Comparison of ENCODE assay signal across 33 mouse cellular contexts in genomic region chr6:35147726-35148422, GRCm38 (mm10). TPM values are rescaled to one million over a fixed set of nuclear protein-coding genes. Genes with fewer than 3 reads are reported as not detected.
DNase-seq lines count a peak whose midpoint lies in the region; ATAC-seq and TF ChIP-seq lines count a peak whose summit lies in the region.
"Had no signal": no experiment of that assay in that cellular context is flagged by ENCODE, and none has a peak within 500 bp of the region (broad histone marks: within the 10 kb centered on the region; RNA-seq: fewer than 3 reads in every experiment).

No protein-coding gene starts in this region.

- no peak overlapping the region for H3K4me3 ChIP-seq in MEL (ENCODE audit: control insufficient read depth in 1 of 2, insufficient read depth in 1 of 2, low read depth in 2 of 2, low read length in 2 of 2)
- H3K4me3 ChIP-seq: embryonic facial prominence, embryonic 10.5 days; embryonic facial prominence, embryonic 13.5 days; erythroblast, embryonic 14.5 days; forebrain, embryonic 10.5 days; forebrain, embryonic 13.5 days; gastrocnemius, adult 2 months; heart, embryonic 12.5 days; heart, embryonic 15.5 days; hindbrain, embryonic 10.5 days; hindbrain, embryonic 13.5 days had no signal

- TF ChIP-seq POLR2A in MEL (IDR thresholded peaks at IDR 0.05; ENCODE audit: control insufficient read depth in 1 of 2, insufficient read depth in 1 of 2, low read depth in 1 of 2, low read length in 2 of 2, poor library complexity in 1 of 2): no peak

- H3K4me1 ChIP-seq in MEL (ENCODE audit: control insufficient read depth in 1 of 2, insufficient read depth in 2 of 2, low read length in 2 of 2): peaks cover 0 to 6% of the 10 kb centered on the region in 2 experiments; a peak in 1 of 4 replicates
- H3K4me1 ChIP-seq: embryonic facial prominence, embryonic 10.5 days; embryonic facial prominence, embryonic 13.5 days; forebrain, embryonic 10.5 days; forebrain, embryonic 13.5 days; heart, embryonic 12.5 days; heart, embryonic 15.5 days; hindbrain, embryonic 10.5 days; hindbrain, embryonic 13.5 days had no signal

- TF ChIP-seq EP300 in MEL (IDR thresholded peaks at IDR 0.05; ENCODE audit: low read depth in 1 of 2, low read length in 2 of 2): no peak

- peak; percentile 82 for ATAC-seq in granulocyte monocyte progenitor cell, adult 5-6 weeks (replicated peaks; ENCODE audit: poor library complexity, severe bottlenecking)
- peak; percentile 55; the same call in 1 of the 2 replicates for ATAC-seq in megakaryocyte progenitor cell, adult 5-6 weeks (replicated peaks; ENCODE audit: poor library complexity)
- no peak for ATAC-seq in erythroid progenitor cell, adult 5-6 weeks (replicated peaks; ENCODE audit: low FRiP score, poor library complexity, severe bottlenecking)
- ATAC-seq: CD4-positive, CD25-positive, alpha-beta regulatory T cell, adult 4 months; forebrain, embryonic 13.5 days; forebrain, embryonic 16.5 days; hindbrain, embryonic 16.5 days; Patski had no signal

- H3K9ac ChIP-seq in MEL (ENCODE audit: control insufficient read depth, low read depth, low read length, poor library complexity, severe bottlenecking): no peak overlapping the region
- H3K9ac ChIP-seq: embryonic facial prominence, embryonic 13.5 days; forebrain, embryonic 13.5 days; heart, embryonic 12.5 days; heart, embryonic 15.5 days; hindbrain, embryonic 13.5 days had no signal

- H3K9me3 ChIP-seq in MEL (replicated peaks; ENCODE audit: insufficient read depth, low read length): no peaks in the 10 kb centered on the region
- H3K9me3 ChIP-seq: forebrain, embryonic 13.5 days; hindbrain, embryonic 13.5 days had no signal

- H3K36me3 ChIP-seq in MEL (ENCODE audit: control insufficient read depth in 1 of 2, insufficient read depth in 2 of 2, low read length in 2 of 2): no peaks in the 10 kb centered on the region
- H3K36me3 ChIP-seq: embryonic facial prominence, embryonic 10.5 days; embryonic facial prominence, embryonic 13.5 days; forebrain, embryonic 10.5 days; heart, embryonic 12.5 days; heart, embryonic 15.5 days; hindbrain, embryonic 10.5 days; hindbrain, embryonic 13.5 days had no signal

- intact Hi-C loops in left cerebral cortex, postnatal 25 days (cut with DNase I): no loop called here
- intact Hi-C loops in left cerebral cortex, postnatal 14 days (cut with DNase I): no loop called here

- no peak for TF ChIP-seq RAD21 in MEL (IDR thresholded peaks at IDR 0.05; ENCODE audit: low read depth, low read length)

- TF ChIP-seq CTCF in MEL (IDR thresholded peaks at IDR 0.05 in 2 of 3, conservative IDR thresholded peaks at IDR 0.05 in 1 of 3; ENCODE audit: control insufficient read depth in 1 of 3, insufficient read depth in 1 of 3, low read depth in 2 of 3, low read length in 3 of 3, poor library complexity in 1 of 3, severe bottlenecking in 1 of 3): no peak

- no peaks in the 10 kb centered on the region for H3K27me3 ChIP-seq in MEL (ENCODE audit: control insufficient read depth in 1 of 2, insufficient read depth in 2 of 2, low read length in 2 of 2)
- H3K27me3 ChIP-seq: embryonic facial prominence, embryonic 13.5 days; forebrain, embryonic 13.5 days; heart, embryonic 12.5 days; heart, embryonic 15.5 days; hindbrain, embryonic 13.5 days had no signal

- no peak overlapping the region for H3K27ac ChIP-seq in MEL (ENCODE audit: control insufficient read depth, low read depth, low read length)
- H3K27ac ChIP-seq: embryonic facial prominence, embryonic 10.5 days; embryonic facial prominence, embryonic 13.5 days; forebrain, embryonic 10.5 days; forebrain, embryonic 13.5 days; gastrocnemius, adult 2 months; heart, embryonic 15.5 days; hindbrain, embryonic 10.5 days; hindbrain, embryonic 13.5 days had no signal

- DNase-seq in 416B (ENCODE audit: low read depth) (peak; percentile 47), MEL (ENCODE audit: low read depth, low spot score) (no peak)
- no peak for DNase-seq in left cerebral cortex, postnatal 25 days (ENCODE audit: low spot score in 2 of 2)
- DNase-seq in left cerebral cortex, postnatal 14 days (ENCODE audit: low spot score in 2 of 2): no peak
- no peak for DNase-seq in thymus, postnatal 0 days (ENCODE audit: low spot score)
- DNase-seq: adrenal gland, postnatal 10 days; adrenal gland, postnatal 36 days; cerebellum, adult 11 months; cerebellum, adult 2 months; cerebellum, adult 9-11 months; cerebellum, postnatal 25 days; embryo, embryonic 11 days; gastrocnemius, adult 2 months; gastrocnemius, postnatal 14 days; heart, adult 18-20 months; heart, postnatal 10 days; heart, postnatal 36 days had no signal

- H3K79me2 ChIP-seq in MEL (ENCODE audit: control insufficient read depth, insufficient read depth, low read length, poor library complexity): no peaks in the 10 kb centered on the region

TF ChIP-seq in MEL, 35 proteins besides CTCF, POLR2A, EP300 and RAD21:
- TF ChIP-seq TBP (IDR thresholded peaks at IDR 0.05; ENCODE audit: low read depth, low read length) (peak; percentile 90), E2F4 (IDR thresholded peaks at IDR 0.05; ENCODE audit: borderline replicate concordance, low read depth, low read length) (no peak)

RNA-seq across cellular contexts. Expression of gene Cnot4, which starts 14.3 kb away (rescaled TPM):
- total RNA-seq in MEL (2012; rRNA removed): 6.0 and 6.2 TPM in 2 replicates
- 10 to 100 TPM; 13.6 to 41.9 TPM for polyA plus RNA-seq in MEL (2012; ENCODE audit: insufficient read depth in 1 of 2, insufficient read length in 2 of 2, low read depth in 1 of 2, low replicate concordance in 2 of 2, missing spikeins in 1 of 2)
- 52.4 and 56.4 TPM in 2 replicates for total RNA-seq in granulocyte monocyte progenitor cell, adult 5-6 weeks (2014; fragmentation: Nextera tagmentation)
- total RNA-seq in granulocyte monocyte progenitor cell, adult 5-6 weeks (2017): 23.3 and 25.3 TPM in 2 replicates
- total RNA-seq in megakaryocyte progenitor cell, adult 5-6 weeks (2015): 56.9 and 59.5 TPM in 2 replicates
- 24.7 and 28.9 TPM in 2 replicates for total RNA-seq in megakaryocyte progenitor cell, adult 5-6 weeks (2017)
- 10 to 100 TPM; 39.4 to 43.7 TPM for total RNA-seq in left cerebral cortex, postnatal 25 days (2021)
- 42.8 and 80.4 TPM in 2 replicates for total RNA-seq in erythroid progenitor cell, adult 5-6 weeks (2015; ENCODE audit: low replicate concordance)
- 55.2 and 57.6 TPM in 2 replicates for total RNA-seq in erythroid progenitor cell, adult 5-6 weeks (2017; ENCODE audit: low replicate concordance)
- 10 to 100 TPM; 36.0 to 38.4 TPM for total RNA-seq in left cerebral cortex, postnatal 14 days (2021)
- polyA plus RNA-seq in thymus, postnatal 0 days (2015; fragmentation: Nextera tagmentation; extraction: Ambion mirVana): 30.4 and 30.6 TPM in 2 replicates

RNA-seq across cellular contexts. Expression of gene Nup205, which starts 29.3 kb away (rescaled TPM):
- 82.9 and 89.6 TPM in 2 replicates for total RNA-seq in MEL (2012; rRNA removed)
- 10 to 100 TPM; 32.1 to 89.3 TPM for polyA plus RNA-seq in MEL (2012; ENCODE audit: insufficient read depth in 1 of 2, insufficient read length in 2 of 2, low read depth in 1 of 2, low replicate concordance in 2 of 2, missing spikeins in 1 of 2)
- total RNA-seq in granulocyte monocyte progenitor cell, adult 5-6 weeks (2014; fragmentation: Nextera tagmentation): 72.3 and 75.2 TPM in 2 replicates
- total RNA-seq in granulocyte monocyte progenitor cell, adult 5-6 weeks (2017): 85.3 and 94.7 TPM in 2 replicates
- total RNA-seq in megakaryocyte progenitor cell, adult 5-6 weeks (2015): 83.1 and 87.1 TPM in 2 replicates
- 69.6 and 86.9 TPM in 2 replicates for total RNA-seq in megakaryocyte progenitor cell, adult 5-6 weeks (2017)
- total RNA-seq in left cerebral cortex, postnatal 25 days (2021): 10 to 100 TPM; 24.4 to 27.1 TPM
- total RNA-seq in erythroid progenitor cell, adult 5-6 weeks (2015; ENCODE audit: low replicate concordance): 33.2 and 54.9 TPM in 2 replicates
- 24.3 and 28.4 TPM in 2 replicates for total RNA-seq in erythroid progenitor cell, adult 5-6 weeks (2017; ENCODE audit: low replicate concordance)
- total RNA-seq in left cerebral cortex, postnatal 14 days (2021): 10 to 100 TPM; 25.1 to 27.7 TPM
- polyA plus RNA-seq in thymus, postnatal 0 days (2015; fragmentation: Nextera tagmentation; extraction: Ambion mirVana): 25.0 and 30.0 TPM in 2 replicates
